Mouse (Mus musculus): ENCODE data around the gene Fli1.

The Fli1 gene

GRCm38 (mm10) chr9:32478087-32478486 is 64.6 kb downstream of the Fli1 start:
- in situ Hi-C loops (cut with MboI, MseI) = loop anchor here (10.0 kb wide), 1 partner anchor 637 kb away; no protein-coding TSS in a partner anchor

GRCm38 (mm10) chr9:32476604-32477003 is 66.1 kb downstream of the Fli1 start:
- in situ Hi-C loops (cut with MboI, MseI) = loop anchor here (10.0 kb wide), 1 partner anchor 638 kb away; no protein-coding TSS in a partner anchor

GRCm38 (mm10) chr9:32474621-32475390 is 67.9 kb downstream of the Fli1 start:
- in situ Hi-C loops (cut with MboI, MseI) = loop anchor here (10.0 kb wide), 1 partner anchor 640 kb away; no protein-coding TSS in a partner anchor

GRCm38 (mm10) chr9:32472346-32472745 is 70.3 kb downstream of the Fli1 start:
- in situ Hi-C loops (cut with MboI, MseI) = loop anchor here (10.0 kb wide), 1 partner anchor 642 kb away; no protein-coding TSS in a partner anchor

- in situ Hi-C loops (cut with MboI, MseI) = no loop called here
Observed at GRCm38 (mm10) chr9:32469123-32469751, 73.4 kb downstream of the Fli1 start.

GRCm38 (mm10) chr9:32468313-32468712 is 74.3 kb downstream of the Fli1 start:
- in situ Hi-C loops (cut with MboI, MseI) = no loop called here

GRCm38 (mm10) chr9:32467443-32467842 is 75.2 kb downstream of the Fli1 start:
- in situ Hi-C loops (cut with MboI, MseI) = no loop called here

GRCm38 (mm10) chr9:32466861-32467260 is 75.8 kb downstream of the Fli1 start:
- in situ Hi-C loops (cut with MboI, MseI) = no loop called here

GRCm38 (mm10) chr9:32456707-32457106 is 86.0 kb downstream of the Fli1 start:
- in situ Hi-C loops (cut with MboI, MseI) = loop anchor here (10.0 kb wide), 1 partner anchor 1258 kb away; no protein-coding TSS in a partner anchor

- in situ Hi-C loops (cut with MboI, MseI) = loop anchor here (10.0 kb wide), 1 partner anchor 1265 kb away; no protein-coding TSS in a partner anchor
Observed at GRCm38 (mm10) chr9:32450161-32450560, 92.5 kb downstream of the Fli1 start.

- in situ Hi-C loops (cut with MboI, MseI) = no loop called here
Observed at GRCm38 (mm10) chr9:32448766-32449165, 93.9 kb downstream of the Fli1 start.

GRCm38 (mm10) chr9:32445789-32446188 is 96.9 kb downstream of the Fli1 start:
- in situ Hi-C loops (cut with MboI, MseI) = no loop called here

- in situ Hi-C loops (cut with MboI, MseI) = no loop called here
Observed at GRCm38 (mm10) chr9:32444453-32445201, 98.0 kb downstream of the Fli1 start.

- in situ Hi-C loops (cut with MboI, MseI) = no loop called here
Observed at GRCm38 (mm10) chr9:32443817-32444216, 98.8 kb downstream of the Fli1 start.

GRCm38 (mm10) chr9:32443115-32443514 is 99.5 kb downstream of the Fli1 start:
- in situ Hi-C loops (cut with MboI, MseI) = no loop called here

- in situ Hi-C loops (cut with MboI, MseI) = no loop called here
Observed at GRCm38 (mm10) chr9:32434241-32435213, 108.1 kb downstream of the Fli1 start.

- in situ Hi-C loops (cut with MboI, MseI) = no loop called here
Observed at GRCm38 (mm10) chr9:32431061-32431460, 111.6 kb downstream of the Fli1 start.

- in situ Hi-C loops (cut with MboI, MseI) = no loop called here
Observed at GRCm38 (mm10) chr9:32425321-32425720, 117.3 kb downstream of the Fli1 start.

GRCm38 (mm10) chr9:32420711-32421110 is 122.0 kb downstream of the Fli1 start:
- in situ Hi-C loops (cut with MboI, MseI) = no loop called here

- in situ Hi-C loops (cut with MboI, MseI) = no loop called here
Observed at GRCm38 (mm10) chr9:32417466-32418116, 125.1 kb downstream of the Fli1 start.

All from T-helper 2 cell (primary cell).